Mouse (Mus musculus) erythroblast, embryonic 14.5 days (primary cell): ENCODE measurements around the gene Ssu72.

Source experiments
- GATA1 ChIP-seq: IDR thresholded peaks from 2 replicates; pipeline ENCODE4 v1.6.1; 2012; ENCODE audit warnings: low read length, inconsistent platforms, mixed read lengths
- TAL1 ChIP-seq: IDR thresholded peaks from 3 replicates; pipeline ENCODE4 v1.6.1; 2012; ENCODE audit warnings: low read length, inconsistent platforms, mixed read lengths

GRCm38 (mm10) chr4:155703425-155703929 is 1.1 kb upstream of the Ssu72 start:
- no peak for TF ChIP-seq GATA1
- no peak for TF ChIP-seq TAL1
